Mouse (Mus musculus): ENCODE measurements around the gene Srp54a. TPM values are rescaled to one million over a fixed set of nuclear protein-coding genes. Genes with fewer than 3 reads are reported as not detected.

Srp54a gene
- polyA plus RNA-seq, 1 experiment from 2014 or later, result 72.2 TPM

Other genes starting within 250 kb of the Srp54a start
- 38.0 and 43.2 TPM in 2 replicates for gene Cfl2, start 217.4 kb upstream of the Srp54a start, polyA plus RNA-seq (2015; fragmentation: Nextera tagmentation; extraction: Ambion mirVana)
- not detected in 2 replicates for gene Gm20403, start 93.7 kb upstream of the Srp54a start, polyA plus RNA-seq (2015; fragmentation: Nextera tagmentation; extraction: Ambion mirVana)
- 23.6 and 26.8 TPM in 2 replicates for gene Baz1a, start 65.9 kb upstream of the Srp54a start, polyA plus RNA-seq (2015; fragmentation: Nextera tagmentation; extraction: Ambion mirVana)
- 35.6 and 36.5 TPM in 2 replicates for gene 2700097O09Rik, start 152 bp upstream of the Srp54a start, polyA plus RNA-seq (2015; fragmentation: Nextera tagmentation; extraction: Ambion mirVana)
- 6.8 and 7.9 TPM in 2 replicates for gene Fam177a, start 44.2 kb downstream of the Srp54a start, polyA plus RNA-seq (2015; fragmentation: Nextera tagmentation; extraction: Ambion mirVana)
- 24.7 and 25.2 TPM in 2 replicates for gene Srp54b, start 74.8 kb downstream of the Srp54a start, polyA plus RNA-seq (2015; fragmentation: Nextera tagmentation; extraction: Ambion mirVana)
- gene 1700047I17Rik2, start 119.3 kb downstream of the Srp54a start, polyA plus RNA-seq (2015; fragmentation: Nextera tagmentation; extraction: Ambion mirVana), result 0.71 TPM in 1 of 2 replicates, not detected in the other
- gene Srp54c, start 149.9 kb downstream of the Srp54a start, polyA plus RNA-seq (2015; fragmentation: Nextera tagmentation; extraction: Ambion mirVana), result 30.2 and 31.5 TPM in 2 replicates
- gene 1110008L16Rik, start 219.3 kb downstream of the Srp54a start, polyA plus RNA-seq (2015; fragmentation: Nextera tagmentation; extraction: Ambion mirVana), result 5.1 and 6.0 TPM in 2 replicates
- 5.3 and 5.5 TPM in 2 replicates for gene Ppp2r3c, start 222.7 kb downstream of the Srp54a start, polyA plus RNA-seq (2015; fragmentation: Nextera tagmentation; extraction: Ambion mirVana)

All from liver, embryonic 16.5 days (tissue).